Mouse (Mus musculus): Measurements from ENCODE around the gene Gm33815.
"Not testable (repeated sequence)": the region's sequence is repeated elsewhere in the genome, so short reads cannot be mapped to it uniquely, and the experiment has no call there.

Gm33815 gene

DNA sequence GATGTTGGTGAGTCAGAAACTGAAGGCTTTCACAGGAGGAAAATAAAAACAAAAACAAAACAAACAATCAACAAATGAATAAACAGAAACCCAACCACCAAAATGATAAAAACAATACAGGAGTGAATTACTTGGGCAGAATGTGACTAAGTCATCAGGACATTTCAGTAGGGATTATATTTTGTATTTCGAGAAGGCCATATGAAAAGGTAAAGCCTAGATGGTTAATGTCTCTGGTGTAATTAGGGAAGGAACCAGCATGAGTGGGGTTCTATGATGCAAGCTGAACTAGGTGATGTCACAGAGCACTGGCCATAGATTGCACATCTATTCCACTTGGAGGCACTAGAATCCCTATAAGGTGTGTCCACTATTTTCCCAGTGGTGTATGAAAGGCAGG is at the start of gene Gm33815:
Gene Gm33815 (plus strand): TSS at position 301 of the 400 bp plus-strand sequence.
- DNase-seq (ENCODE audit: low read depth, low spot score): not testable (repeated sequence)
